Mouse (Mus musculus) CD4-positive helper T cell, adult 2 months (primary cell): ENCODE measurements at regions not wholly inside any gene's neighbourhood (a gene's known extent, or its start where the extent isn't known, plus 50 kb on each side); places are given as distances from the start of the nearest gene placed in this dataset.
"Not testable (repeated sequence)": the region's sequence is repeated elsewhere in the genome, so short reads cannot be mapped to it uniquely, and the experiment has no call there.

Experiments
- DNase-seq: peaks from one replicate; pipeline ENCODE4 v3.0.0-alpha.2; 2012; ENCODE audit warnings: low read depth, missing footprints, low spot score

DNA sequence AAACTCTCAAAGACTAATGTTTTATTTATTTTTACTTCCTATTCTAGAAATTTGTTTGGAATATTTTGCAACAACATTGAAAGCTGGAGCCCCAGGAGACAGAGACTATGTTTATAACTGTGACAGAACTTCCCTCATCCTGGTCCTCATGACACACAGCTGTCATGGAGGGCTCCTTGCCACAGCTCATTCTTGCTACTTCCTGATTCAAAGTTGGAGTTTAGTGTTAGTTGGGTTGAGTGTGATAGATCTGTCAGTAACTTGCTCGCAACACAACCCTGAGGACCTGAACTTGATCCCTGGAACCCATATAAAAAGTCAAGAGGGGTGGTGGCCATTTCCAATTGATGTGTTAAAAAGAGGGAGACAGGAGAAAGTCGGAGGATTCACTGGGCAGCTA, 328.3 kb upstream of the Nox3 start:
- DNase-seq, result no peak

DNA sequence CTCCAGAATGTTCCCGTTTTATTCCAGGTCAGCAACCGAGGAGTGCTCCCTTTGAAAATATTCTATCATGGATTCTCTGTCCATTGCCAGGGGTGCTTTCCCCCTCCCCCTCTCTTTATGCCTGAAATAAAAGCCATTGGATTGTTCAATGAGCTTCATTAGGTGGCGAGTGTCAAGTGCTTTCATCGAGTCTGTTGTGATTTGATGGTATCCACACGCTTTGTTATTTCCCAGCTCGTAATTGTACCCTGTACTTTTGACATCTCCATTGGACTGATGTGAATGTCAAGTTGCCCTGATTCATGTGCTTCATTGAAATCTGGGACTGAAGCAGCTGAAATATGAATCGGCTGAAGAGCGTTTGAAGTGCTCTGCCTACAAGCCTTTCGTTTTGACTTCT, 333.1 kb upstream of the Nox3 start:
- no peak for DNase-seq

DNA sequence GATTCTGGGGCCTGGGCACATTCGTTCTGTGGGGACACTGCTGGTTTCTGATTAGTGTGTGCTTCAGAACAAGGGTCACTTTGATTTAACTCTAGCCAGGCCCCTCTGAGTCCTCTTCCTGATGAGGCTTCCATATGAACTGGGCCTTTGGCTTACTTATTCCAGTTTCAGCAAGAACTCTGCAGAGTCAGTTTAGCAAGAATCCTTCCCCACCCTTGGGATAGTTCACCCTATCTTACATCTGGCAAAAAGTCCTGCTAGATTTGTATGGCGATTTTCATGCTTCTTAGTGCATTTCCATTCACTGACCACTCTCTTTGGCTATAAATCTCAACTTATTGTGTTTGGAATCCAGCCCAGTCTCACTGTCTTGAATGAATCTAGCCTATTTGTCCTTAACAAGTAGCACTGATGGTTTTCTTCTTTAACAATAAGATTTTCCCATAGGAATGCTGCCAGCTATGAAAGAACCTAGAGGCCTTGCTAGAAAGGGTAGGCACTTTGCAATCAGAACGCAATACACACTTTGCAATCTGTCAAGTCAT, 338.8 kb upstream of the Nox3 start:
- DNase-seq, result no peak

DNA sequence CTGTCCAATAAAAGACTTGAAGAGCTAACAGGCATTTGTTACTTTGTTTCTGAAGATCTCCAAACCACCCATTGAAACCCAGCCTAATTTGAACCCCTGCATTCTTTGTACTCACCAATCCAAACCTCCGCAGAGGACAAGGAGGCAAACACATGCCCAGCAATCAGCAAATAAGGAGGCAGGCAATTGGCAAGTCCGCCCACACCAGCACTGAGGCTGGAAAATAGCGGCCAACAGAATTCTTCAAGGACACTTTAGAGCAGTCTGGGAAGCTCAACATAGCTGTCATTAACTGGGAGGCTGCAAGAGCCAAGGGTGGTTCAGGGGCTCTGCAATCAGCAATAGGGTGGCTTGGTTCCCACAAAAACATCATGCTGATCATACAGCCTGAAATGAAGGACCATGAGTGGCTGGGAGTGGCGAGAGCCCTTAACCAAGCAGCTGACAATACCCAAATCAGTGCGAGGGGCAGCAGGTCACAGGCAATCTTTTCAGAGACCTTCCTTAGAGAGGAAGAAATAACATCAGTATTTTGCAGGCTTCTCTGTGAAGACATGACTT, 344.1 kb upstream of the Nox3 start:
- DNase-seq, result no peak

DNA sequence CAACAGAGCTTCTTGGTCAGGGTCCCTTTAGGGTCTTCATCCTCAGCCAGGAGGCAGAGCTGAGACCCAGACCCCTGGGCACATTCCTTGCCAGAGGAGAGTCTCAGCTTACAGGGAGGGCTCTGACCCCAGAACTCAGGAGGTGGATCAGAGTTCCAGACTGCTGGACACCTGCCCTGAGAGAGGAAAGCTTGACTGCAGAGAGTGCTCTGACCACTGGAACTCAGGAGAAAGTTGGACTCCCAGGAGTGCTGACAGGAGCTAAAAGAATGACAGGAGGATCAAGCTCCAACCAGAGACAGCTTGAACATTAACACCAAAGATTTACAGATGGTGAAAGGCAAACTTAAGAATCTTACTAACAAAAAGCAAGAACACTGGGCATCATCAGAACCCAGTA, 364.1 kb upstream of the Nox3 start:
- not testable (repeated sequence) for DNase-seq

DNA sequence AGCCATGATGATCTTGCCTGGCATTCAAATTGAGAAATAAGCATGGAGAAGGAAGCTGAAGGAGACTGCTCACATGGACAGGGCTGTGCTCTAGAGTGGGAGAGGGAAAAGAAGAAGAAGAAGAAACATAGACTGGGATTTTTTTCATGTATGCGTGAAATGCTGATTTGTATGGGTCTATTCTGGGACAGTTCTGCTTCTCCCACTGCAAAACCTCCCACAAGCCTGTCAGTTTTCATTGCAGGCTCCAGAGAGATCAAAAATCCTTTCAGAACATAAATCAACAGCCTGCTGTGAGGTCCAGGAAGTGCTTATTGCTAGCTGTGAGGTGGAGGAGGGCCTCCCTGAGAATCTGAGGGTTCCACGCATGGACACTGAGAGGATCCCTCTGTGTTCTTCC, 377.3 kb upstream of the Nox3 start:
- DNase-seq, result no peak

DNA sequence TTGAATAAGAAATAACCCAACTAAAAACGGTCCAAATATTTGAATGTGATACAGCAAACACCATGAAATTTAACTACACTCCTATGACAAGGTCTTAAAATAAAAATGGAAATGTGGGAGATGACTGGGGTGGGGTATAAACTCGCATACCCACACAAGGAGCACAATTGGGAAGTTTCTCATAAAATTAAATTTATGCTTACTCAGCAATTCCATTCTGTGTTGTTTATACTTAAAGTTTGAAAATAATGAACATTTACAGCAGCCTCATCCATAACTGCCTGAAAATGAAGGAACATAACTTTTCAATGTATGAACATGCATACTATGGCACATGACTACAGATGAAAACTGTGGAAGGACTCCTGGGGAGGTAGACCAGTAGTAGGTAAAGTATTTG, 384.5 kb upstream of the Nox3 start:
- DNase-seq, result no peak

DNA sequence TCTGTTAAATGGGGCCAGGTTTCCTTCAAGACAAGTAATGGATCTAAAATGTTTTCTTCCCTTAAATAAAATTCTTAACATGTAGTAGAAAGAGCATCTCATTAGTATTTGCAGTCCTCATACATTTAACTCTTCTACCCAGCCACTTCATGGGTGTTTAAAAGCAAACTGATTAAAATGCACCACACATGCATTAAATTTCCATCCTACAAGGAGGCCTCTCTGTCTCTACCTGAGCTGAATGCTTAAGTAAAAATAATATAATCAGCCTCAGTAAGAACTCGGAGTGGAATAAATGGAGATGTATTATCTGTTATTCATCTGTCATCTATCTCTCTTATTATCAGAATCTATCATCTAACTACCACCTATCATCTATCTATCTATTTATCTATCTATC, 398.6 kb upstream of the Nox3 start:
- no peak for DNase-seq

DNA sequence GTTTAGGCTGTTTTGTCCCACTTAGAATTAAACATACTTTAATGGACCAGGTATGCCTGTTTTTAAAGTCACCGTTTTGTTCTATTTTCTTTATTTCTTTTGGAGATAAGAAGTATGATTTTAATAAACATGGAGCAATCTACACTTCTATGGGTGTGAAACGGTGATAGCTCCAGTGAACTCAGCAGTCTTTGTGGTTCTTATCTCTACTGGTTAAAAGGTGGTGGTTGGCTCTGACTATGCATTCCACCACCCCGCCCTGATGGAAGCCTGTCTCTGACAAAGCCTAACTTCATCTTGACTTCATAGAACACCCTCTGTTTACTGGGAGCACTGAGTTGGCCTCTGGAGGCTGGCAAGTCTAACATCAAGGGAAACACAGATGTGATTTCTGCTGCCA, 407.3 kb upstream of the Nox3 start:
- no peak for DNase-seq

DNA sequence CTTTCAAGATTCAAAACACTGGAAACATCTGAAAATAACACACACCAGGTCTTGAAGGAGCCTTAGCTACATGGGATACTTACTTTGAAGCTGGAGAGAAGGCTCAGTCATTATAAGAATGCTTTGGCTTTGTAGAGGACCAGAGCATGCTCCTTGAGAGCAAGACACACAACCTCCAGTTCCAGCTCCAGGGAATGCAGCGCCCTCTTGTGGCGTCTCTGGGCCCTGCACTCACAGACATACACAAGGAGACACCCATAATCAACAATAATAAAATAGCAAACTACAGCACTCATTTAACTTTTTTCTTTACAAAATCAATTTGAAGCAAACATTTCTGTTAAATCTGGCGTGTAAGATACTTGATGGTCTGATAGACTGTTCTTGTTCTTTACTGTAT, 413.2 kb upstream of the Nox3 start:
- DNase-seq, result no peak

DNA sequence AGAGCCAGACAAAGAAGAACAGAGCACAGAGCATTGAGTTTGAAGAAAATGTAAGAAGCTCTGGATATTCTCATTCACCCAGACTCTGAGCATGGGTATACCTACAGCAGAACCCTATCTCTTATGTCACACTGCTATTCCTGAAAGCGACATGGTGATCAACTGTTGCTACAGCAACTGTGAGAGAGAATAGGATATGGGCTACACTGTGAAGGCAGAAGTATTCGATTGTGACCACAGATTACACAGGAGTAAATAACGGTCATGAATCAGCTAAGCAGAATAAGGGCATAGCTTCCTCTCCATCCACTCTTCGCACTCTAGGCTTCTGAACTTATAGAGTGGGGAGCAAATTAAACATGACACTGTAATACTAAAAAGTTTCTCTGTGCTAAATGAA, 417.0 kb upstream of the Nox3 start:
- DNase-seq, result no peak

DNA sequence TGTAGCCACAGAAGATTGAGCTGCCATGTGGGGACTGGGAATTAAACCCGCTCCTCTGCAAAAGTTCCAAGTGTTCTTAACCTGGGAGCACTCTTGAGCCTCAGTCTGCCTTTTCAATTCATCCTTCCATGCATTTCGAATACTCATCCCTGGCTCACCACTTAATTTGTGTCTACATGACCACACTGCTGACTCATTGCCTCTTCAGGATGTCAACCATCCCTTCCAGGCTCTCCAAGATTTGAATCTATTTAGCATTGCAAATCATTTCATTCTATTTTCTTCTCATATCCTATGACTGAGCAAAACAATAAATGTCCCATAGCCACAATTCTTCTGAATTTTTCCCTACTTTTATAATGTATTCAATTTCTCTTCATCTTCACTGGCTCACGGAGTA, 420.4 kb upstream of the Nox3 start:
- no peak for DNase-seq

DNA sequence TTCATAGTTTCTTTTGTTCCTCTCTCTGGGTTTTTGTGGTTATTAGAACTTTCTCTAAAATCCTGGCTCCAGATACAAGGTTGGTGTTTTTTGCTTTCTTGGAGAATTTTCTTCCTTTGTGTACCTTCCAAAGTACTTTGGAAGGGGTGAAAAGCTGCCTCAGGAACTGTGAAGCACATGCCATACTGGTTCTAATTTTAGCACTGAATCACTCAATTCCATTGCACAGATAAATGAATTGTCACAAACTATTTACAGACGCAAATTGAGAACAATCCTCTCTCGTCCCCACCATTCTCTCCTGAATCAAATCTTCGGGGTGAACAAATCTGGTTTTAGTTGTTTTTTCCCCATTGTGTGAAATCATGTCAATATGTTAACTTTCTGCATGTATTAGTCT, 437.6 kb upstream of the Nox3 start:
- DNase-seq, result no peak

DNA sequence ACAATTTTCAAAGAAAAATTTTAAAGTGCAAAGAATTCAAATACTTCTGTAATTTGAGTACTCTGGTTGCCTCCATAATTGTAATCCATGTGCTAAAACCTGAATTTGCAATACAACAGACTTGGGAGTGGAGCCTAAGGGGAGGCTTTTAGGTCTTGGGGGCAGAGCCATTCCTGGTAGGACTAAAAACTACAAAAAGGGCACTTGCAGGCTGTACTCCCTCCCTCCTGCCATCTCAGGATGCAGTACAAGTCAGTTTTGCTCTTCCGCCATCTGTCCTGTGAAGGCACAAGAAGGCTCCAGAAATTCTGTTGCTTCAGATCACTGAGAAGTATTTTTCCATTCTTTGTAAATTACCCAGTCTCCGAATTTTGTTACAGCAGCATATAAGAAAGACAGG, 467.4 kb upstream of the Nox3 start:
- DNase-seq, result no peak

DNA sequence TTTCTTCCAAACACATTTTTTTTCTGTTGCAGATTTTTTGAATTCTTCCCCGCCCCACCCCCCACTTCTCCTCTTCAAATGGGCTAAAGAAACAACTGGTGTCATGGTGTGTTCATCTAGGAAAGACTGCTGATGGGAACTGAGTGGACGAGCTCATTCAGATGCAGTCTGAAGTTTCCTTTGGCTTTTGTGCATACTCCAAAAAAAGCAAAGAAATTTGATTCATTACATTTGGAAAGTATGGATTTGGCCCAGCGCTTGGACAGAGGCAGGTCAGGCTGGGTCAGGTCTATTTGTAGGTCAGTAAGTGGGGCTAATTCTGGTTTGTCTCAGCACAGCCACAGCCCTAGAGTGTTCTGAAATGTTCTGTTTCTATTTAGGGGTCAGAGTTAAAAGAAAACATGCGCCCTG, 477.9 kb upstream of the Nox3 start:
- DNase-seq, result no peak

DNA sequence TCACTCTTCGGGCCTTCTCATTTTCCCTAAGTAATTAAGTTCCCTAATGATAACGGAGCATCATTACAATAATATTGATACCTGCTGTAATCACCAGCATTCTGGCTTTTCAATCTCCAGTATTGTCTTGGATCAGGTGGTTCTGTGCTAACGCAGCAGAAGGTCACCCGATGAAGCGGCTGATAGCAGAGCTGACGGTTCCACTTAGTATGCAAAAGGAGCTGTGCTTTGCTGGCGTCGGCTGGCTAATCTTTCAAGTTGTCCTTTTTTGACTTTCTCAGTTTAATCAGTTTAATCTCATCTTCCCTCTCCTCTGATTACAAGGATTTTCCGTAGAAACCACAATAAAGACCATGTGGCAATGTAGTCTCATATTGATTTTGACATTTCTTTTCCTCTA, 478.9 kb upstream of the Nox3 start:
- DNase-seq, result no peak

DNA sequence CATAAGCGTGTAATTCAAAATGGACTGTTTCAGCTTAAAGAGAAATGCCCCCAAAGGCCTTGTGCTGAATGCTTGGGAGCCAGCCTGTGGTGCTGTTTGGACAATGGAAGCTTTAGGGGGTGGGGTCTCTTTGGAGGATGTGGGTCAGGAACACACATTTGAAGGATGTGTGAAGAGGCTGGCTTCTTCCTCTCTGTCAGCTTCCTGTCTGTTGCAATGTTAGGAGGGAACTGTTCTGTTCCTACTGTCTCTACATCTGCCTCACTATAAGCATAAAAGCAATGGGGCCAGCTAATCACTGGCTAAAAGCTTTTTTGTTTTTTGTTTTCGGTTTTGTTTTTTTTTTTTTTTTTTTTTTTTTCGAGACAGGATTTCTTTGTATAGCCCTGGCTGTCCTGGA, 480.5 kb upstream of the Nox3 start:
- DNase-seq, result no peak

DNA sequence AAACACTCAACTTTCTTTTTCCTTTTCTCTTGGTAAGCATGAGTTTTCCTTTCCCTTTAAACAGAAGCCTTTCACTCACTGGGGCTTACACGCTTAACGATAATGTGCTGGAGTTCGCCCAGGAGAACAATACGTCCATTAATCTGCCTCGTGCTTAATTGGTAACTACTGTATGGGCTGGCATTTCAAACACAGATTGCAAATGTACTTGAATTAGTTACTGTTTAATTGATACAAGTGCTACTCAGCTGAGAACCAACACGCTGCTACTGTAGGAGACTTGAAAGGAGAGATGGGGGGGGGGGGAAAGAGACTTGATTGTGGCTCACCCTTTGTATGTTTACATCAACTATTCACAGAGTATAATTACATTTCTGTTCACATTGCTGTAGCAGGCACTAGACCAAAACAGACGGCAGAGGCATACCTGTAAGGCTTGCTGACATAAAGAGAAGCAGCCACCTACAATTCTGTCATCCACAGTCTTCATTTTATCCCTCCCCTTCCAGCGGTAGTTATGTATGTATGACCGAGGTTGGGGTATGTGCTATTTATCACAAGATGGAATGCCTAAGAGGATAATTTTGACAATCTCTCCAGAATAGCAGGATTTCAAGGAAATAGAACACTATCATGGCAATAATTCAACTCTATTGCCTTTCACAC, 481.6 kb upstream of the Nox3 start:
- DNase-seq, result no peak

DNA sequence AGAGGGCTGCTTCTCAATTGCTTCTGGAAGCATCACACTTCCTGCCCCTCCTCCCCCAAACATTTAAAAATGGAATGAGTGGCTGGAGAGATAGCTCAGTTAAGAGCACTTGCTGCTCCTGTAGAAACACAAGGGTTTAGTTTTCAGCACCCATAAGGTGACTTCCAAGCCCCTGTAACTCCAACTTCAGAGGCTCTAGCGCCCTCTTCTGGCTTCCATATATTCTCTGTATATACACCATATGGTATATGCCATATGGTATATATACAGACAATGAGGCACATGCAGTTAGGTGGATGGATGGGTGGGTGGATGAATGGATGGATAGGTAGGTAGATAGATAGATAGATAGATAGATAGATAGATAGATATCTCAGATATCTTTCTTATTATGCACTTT, 483.2 kb upstream of the Nox3 start:
- DNase-seq, result no peak

DNA sequence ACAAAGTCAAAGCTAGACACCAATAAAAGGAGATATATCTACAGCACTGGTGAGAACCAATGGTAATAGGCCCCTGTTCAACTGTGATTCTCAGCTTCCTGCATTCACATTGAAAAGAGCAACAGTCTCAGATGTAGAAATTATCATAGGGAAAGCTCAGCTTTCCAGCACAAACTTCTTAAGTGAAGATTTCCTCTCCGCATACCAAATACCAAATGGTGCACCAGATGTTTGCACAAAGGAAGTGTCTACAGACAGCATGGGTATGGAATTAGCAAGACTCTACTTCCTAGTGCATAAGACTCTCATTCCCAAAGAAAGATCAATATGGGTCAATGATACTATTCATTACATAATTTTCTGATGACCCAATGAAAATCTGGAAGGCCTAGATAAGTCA, 486.0 kb upstream of the Nox3 start:
- DNase-seq, result no peak

DNA sequence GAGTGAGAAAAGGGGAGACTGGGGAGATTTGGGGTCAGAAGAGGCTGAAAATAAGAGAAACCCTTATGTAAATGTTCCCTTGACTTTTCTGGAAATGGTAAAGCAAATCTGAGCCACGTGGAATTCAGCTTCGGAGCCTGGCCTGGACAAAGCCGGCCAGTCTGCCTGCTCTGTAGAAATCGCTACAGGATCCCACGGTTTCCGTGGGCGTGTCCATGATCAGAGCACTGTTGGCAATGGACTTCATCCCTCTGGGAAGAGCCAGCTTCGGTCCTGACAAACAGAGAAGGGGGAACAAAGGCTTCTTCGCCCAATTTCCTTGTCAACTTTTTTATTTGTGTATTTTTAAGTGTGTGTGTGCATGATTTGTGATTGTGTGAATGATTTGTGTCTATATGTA, 490.7 kb upstream of the Nox3 start:
- no peak for DNase-seq

DNA sequence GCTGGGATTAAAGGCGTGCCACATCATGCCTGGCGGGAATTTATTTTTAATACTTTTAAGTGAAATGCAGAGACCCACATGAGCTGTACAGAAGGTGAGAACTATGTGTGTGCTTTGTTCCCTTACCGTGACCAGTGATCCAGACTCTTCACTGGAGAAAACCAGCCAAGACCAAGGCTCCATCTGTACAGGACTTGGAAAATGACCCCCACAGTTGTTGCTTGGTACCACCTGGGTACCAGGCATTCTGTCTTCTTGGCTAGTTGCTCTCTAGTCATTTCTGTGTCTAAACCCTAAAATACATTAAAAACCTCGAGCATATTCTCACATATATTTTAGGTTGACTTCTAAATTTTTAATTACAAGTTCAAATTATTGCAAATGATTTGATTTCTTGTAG, 491.5 kb upstream of the Nox3 start:
- no peak for DNase-seq

DNA sequence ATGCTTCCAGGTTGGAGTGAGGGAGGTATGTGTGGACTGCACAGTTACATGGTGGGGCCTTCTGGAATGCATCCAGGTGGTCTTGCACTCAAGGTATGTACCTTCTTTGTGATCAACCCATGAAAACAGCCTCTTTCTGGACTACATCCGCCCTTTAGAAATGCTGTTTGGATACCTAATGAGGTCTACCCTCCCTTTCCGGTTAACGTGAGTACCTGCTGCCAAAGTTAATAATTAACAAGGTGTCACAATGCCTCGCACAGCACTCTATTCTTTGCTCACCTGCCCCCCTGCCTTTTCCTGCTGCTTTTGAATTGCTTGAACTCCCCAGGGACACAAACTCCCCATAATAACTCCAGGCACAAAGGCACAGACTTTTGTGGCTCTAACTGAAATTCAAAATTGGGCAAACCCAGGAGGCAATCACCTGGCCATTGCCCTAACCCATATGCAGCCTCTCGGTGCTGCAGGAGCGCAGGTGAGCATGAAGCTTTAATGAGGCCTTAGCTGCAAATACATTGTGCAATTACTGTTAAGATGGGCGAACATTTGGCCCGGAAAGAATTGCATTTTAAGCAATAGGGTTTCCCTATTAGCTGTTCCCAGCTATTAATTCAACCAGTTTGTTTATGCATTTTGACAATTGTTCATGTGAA, 500.9 kb upstream of the Nox3 start:
- no peak for DNase-seq
